Mouse (Mus musculus) heart, adult 2 months (tissue): Measurements from ENCODE around the gene Btnl2.

ENCODE experiments used
- CTCF ChIP-seq: fragments of 200-600 bp; IDR thresholded peaks from 2 replicates; pipeline ENCODE4 v1.8.1; 2022; ENCODE audit warnings: antibody characterized with exemption, mild to moderate bottlenecking, moderate library complexity
- POLR2A ChIP-seq: fragments of 200-500 bp; IDR thresholded peaks from 2 replicates; pipeline ENCODE4 v1.6.1; 2011; ENCODE audit warnings: mild to moderate bottlenecking, low read depth, low read length, control low read depth; ENCODE audit not compliant: insufficient read depth

GRCm38 (mm10) chr17:34329807-34330206 lies 24.8 kb upstream of the Btnl2 start:
- TF ChIP-seq CTCF (no peak), POLR2A (no peak)
